Comparison of ENCODE assay signal across 8 mouse cellular contexts in genomic region chr13:55210971-55211220, GRCm38 (mm10). TPM values are rescaled to one million over a fixed set of nuclear protein-coding genes. Genes with fewer than 3 reads are reported as not detected.
DNase-seq lines count a peak whose midpoint lies in the region; ATAC-seq lines count a peak whose summit lies in the region.

No protein-coding gene starts in this region.

- peak overlapping the region; percentile 85 for H3K4me3 ChIP-seq in hindbrain, embryonic 12.5 days
- peak overlapping the region; percentile 95 for H3K4me3 ChIP-seq in midbrain, embryonic 10.5 days

- peaks cover 40% of the 10 kb centered on the region for H3K4me1 ChIP-seq in hindbrain, embryonic 12.5 days
- H3K4me1 ChIP-seq in midbrain, embryonic 10.5 days = peaks cover 57% of the 10 kb centered on the region

- 1% methylated on average over 17 of the region's 17 CpGs for WGBS in hindbrain, embryonic 12.5 days
- under 1% methylated on average over 17 of the region's 17 CpGs for whole genome bisulfite sequencing in midbrain, embryonic 10.5 days

- peak overlapping the region; percentile 96 for H3K9ac ChIP-seq in hindbrain, embryonic 12.5 days

- peak; percentile 74 for ATAC-seq in hindbrain, embryonic 12.5 days (ENCODE audit: low FRiP score)

- peak; percentile 78 for DNase-seq in embryo, embryonic 10.5 days (ENCODE audit: low spot score)
- no peak for DNase-seq in embryo, embryonic 10 days (ENCODE audit: low spot score)
- DNase-seq in spleen, adult 12 weeks (ENCODE audit: low spot score) = peak; percentile 75
- DNase-seq in spleen, postnatal 14 days (ENCODE audit: low spot score in 2 of 2) = no peak
- peak; percentile 85 for DNase-seq in midbrain, embryonic 10.5 days (ENCODE audit: low spot score)
- no peak for DNase-seq in right cerebral cortex, adult 18-20 months
- no peak for DNase-seq in retina, postnatal 1 day

- H3K27ac ChIP-seq in hindbrain, embryonic 12.5 days = peak overlapping the region; percentile 99
- H3K27ac ChIP-seq in midbrain, embryonic 10.5 days (replicated peaks) = peak overlapping the region; percentile 100

- no peaks in the 10 kb centered on the region for H3K9me3 ChIP-seq in hindbrain, embryonic 12.5 days (replicated peaks)
- H3K9me3 ChIP-seq in midbrain, embryonic 10.5 days (replicated peaks) = no peaks in the 10 kb centered on the region

- peaks cover 13% of the 10 kb centered on the region; the same call in 1 of the 2 replicates for H3K36me3 ChIP-seq in hindbrain, embryonic 12.5 days
- H3K36me3 ChIP-seq in midbrain, embryonic 10.5 days = peaks cover 28% of the 10 kb centered on the region

- no peaks in the 10 kb centered on the region for H3K27me3 ChIP-seq in hindbrain, embryonic 12.5 days
- no peaks in the 10 kb centered on the region for H3K27me3 ChIP-seq in midbrain, embryonic 10.5 days (ENCODE audit: low read depth, poor library complexity, severe bottlenecking)

- peak overlapping the region; percentile 80 for H3K4me2 ChIP-seq in hindbrain, embryonic 12.5 days (replicated peaks)

RNA-seq across cellular contexts. Expression of gene Nsd1, which starts 1.3 kb away (rescaled TPM):
- polyA plus RNA-seq in hindbrain, embryonic 12.5 days (2016; fragmentation: Nextera tagmentation; extraction: Ambion mirVana) = 78.7 and 81.6 TPM in 2 replicates
- polyA plus RNA-seq in midbrain, embryonic 10.5 days (2016; fragmentation: Nextera tagmentation; extraction: Ambion mirVana) = 70.7 and 72.9 TPM in 2 replicates

RNA-seq across cellular contexts. Expression of gene Fgfr4, which starts 58.5 kb away (rescaled TPM):
- 2.7 and 2.9 TPM in 2 replicates for polyA plus RNA-seq in hindbrain, embryonic 12.5 days (2016; fragmentation: Nextera tagmentation; extraction: Ambion mirVana)
- 0.25 and 0.35 TPM in 2 replicates for polyA plus RNA-seq in midbrain, embryonic 10.5 days (2016; fragmentation: Nextera tagmentation; extraction: Ambion mirVana)

Comparison
In these comparisons a context has a peak if more than half of its experiments do, and no peak if none do; other contexts are left out.
1. DNase-seq: peak in embryo, embryonic 10.5 days (single experiment), spleen, adult 12 weeks (single experiment) and midbrain, embryonic 10.5 days (single experiment); none in embryo, embryonic 10 days (single experiment), spleen, postnatal 14 days (0 of 2), right cerebral cortex, adult 18-20 months (single experiment) and retina, postnatal 1 day (single experiment).